Mouse (Mus musculus) E14TG2a.4 (cell line): Measurements from ENCODE around the gene Ccdc148.

Experiments used
- CTCF ChIP-seq: conservative IDR thresholded peaks from 2 replicates; pipeline ENCODE4 v1.5.1; 2014; ENCODE audit warnings: low read length
- NANOG ChIP-seq: IDR thresholded peaks from 2 replicates; pipeline ENCODE4 v1.6.1; 2014; ENCODE audit warnings: borderline replicate concordance, low read length, mixed read lengths
- POU5F1 ChIP-seq: IDR thresholded peaks from 2 replicates; pipeline ENCODE4 v1.6.1; 2014; ENCODE audit warnings: low read length, borderline replicate concordance

DNA sequence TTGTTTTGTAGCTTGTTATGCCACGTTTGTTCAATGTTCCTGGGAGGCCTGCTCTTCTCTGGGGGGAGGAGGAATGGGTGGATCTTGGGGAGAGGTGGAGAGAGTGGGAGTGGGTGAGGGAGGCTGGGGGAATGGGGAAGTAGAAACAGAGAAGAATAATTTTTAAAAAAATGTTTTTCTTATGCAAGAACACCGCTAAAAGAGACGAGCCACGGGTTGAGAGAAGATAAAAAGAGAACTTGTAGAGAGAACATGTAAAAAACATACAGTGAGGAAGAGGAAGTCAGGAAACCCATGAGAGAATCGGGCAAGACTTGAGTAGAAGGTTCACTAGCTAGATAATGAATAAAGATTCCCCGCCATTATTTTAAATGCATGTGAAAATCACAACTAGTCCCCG is 182.4 kb downstream of the Ccdc148 start:
- TF ChIP-seq CTCF (no peak), POU5F1 (no peak), NANOG (no peak)
